Mouse (Mus musculus) limb, embryonic 12.5 days (tissue): ENCODE results near the gene Cldn10. TPM values are rescaled to one million over a fixed set of nuclear protein-coding genes. Genes with fewer than 3 reads are reported as not detected.
A peak's percentile ranks its signal among the peaks of the same experiment; 100 is the strongest.

ENCODE experiments used
- ATAC-seq: fragments of 200-750 bp; cut with Nextera tagmentation; 2 replicates; pipeline ENCODE4 v1.8.0; 2017; ENCODE audit warnings: low read depth, moderate TSS enrichment; ENCODE audit not compliant: insufficient number of reproducible peaks, insufficient read depth, low FRiP score, low TSS enrichment
- H3K27ac ChIP-seq: fragments of 300-500 bp; sonication (generic); 2 replicates; pipeline ENCODE4 v1.5.1; 2016; ENCODE audit warnings: mild to moderate bottlenecking, moderate library complexity
- H3K27me3 ChIP-seq: fragments of 300-500 bp; sonication (generic); 2 replicates; pipeline ENCODE4 v1.6.1; 2016; ENCODE audit warnings: mild to moderate bottlenecking, moderate library complexity
- H3K36me3 ChIP-seq: fragments of 300-500 bp; sonication (generic); 2 replicates; pipeline ENCODE4 v1.6.1; 2016; ENCODE audit warnings: mild to moderate bottlenecking, moderate library complexity
- H3K4me1 ChIP-seq: fragments of 300-500 bp; sonication (generic); replicated peaks from 2 replicates; pipeline ENCODE4 v1.6.1; 2016
- H3K4me2 ChIP-seq: fragments of 300-500 bp; sonication (generic); 2 replicates; pipeline ENCODE4 v1.6.1; 2016; ENCODE audit warnings: mild to moderate bottlenecking, moderate library complexity
- H3K4me3 ChIP-seq: fragments of 300-500 bp; sonication (generic); replicated peaks from 2 replicates; pipeline ENCODE4 v1.5.1; 2016; ENCODE audit warnings: mild to moderate bottlenecking
- H3K9ac ChIP-seq: fragments of 300-500 bp; sonication (generic); replicated peaks from 2 replicates; pipeline ENCODE4 v1.6.1; 2016; ENCODE audit warnings: mild to moderate bottlenecking, moderate library complexity
- H3K9me3 ChIP-seq: fragments of 300-500 bp; sonication (generic); 2 replicates; pipeline ENCODE4 v1.6.1; 2016; ENCODE audit warnings: mild to moderate bottlenecking, moderate library complexity
- WGBS: fragments of 180-500 bp; shearing (Covaris S2); methylation state at CpG from one replicate; pipeline ENCODE4 v1.1.7; 2016; 5-methylcytosine and 5-hydroxymethylcytosine counted together
- polyA plus RNA-seq: library from polyadenylated mRNA; unstranded; fragments of >200 nt; fragmentation: Nextera tagmentation; extraction: Ambion mirVana; gene quantifications from 2 replicates; pipeline ENCODE4 v1.2.1, GENCODE M21; 2016

The Cldn10 gene
- polyA plus RNA-seq, 1 experiment from 2014 or later: 1.2 TPM

GRCm38 (mm10) chr14:118890101-118890500, 102.4 kb downstream of the Cldn10 start:
- H3K27me3 ChIP-seq: no peaks in the 10 kb centered on the region
- WGBS: 94% methylated on average over 4 of the region's 4 CpGs
- no peak overlapping the region for H3K27ac ChIP-seq
- H3K4me2 ChIP-seq: no peak overlapping the region
- ATAC-seq: no peak
- H3K9me3 ChIP-seq: no peaks in the 10 kb centered on the region
- H3K9ac ChIP-seq: no peak overlapping the region
- H3K36me3 ChIP-seq: peaks cover 85% of the 10 kb centered on the region
- no peaks in the 10 kb centered on the region for H3K4me1 ChIP-seq
- no peak overlapping the region for H3K4me3 ChIP-seq

GRCm38 (mm10) chr14:118895228-118895627, 107.5 kb downstream of the Cldn10 start:
- H3K9me3 ChIP-seq: no peaks in the 10 kb centered on the region
- no peak overlapping the region for H3K9ac ChIP-seq
- H3K27me3 ChIP-seq: no peaks in the 10 kb centered on the region
- no peak overlapping the region for H3K27ac ChIP-seq
- 89% methylated on average over 7 of the region's 7 CpGs for WGBS
- no peak overlapping the region for H3K4me3 ChIP-seq
- no peaks in the 10 kb centered on the region for H3K4me1 ChIP-seq
- H3K36me3 ChIP-seq: peaks cover 84% of the 10 kb centered on the region
- H3K4me2 ChIP-seq: no peak overlapping the region
- no peak for ATAC-seq

- no peak for ATAC-seq
- Histone ChIP-seq H3K4me2 (no peak overlapping the region), H3K4me1 (no peaks in the 10 kb centered on the region), H3K9ac (no peak overlapping the region), H3K27me3 (no peaks in the 10 kb centered on the region), H3K9me3 (no peaks in the 10 kb centered on the region), H3K27ac (no peak overlapping the region), H3K4me3 (no peak overlapping the region), H3K36me3 (peaks cover 89% of the 10 kb centered on the region)
- 76% methylated on average over 10 of the region's 10 CpGs for WGBS
Observed at GRCm38 (mm10) chr14:118895655-118896054, 107.9 kb downstream of the Cldn10 start.

GRCm38 (mm10) chr14:118899940-118900339, 112.2 kb downstream of the Cldn10 start:
- no peak for ATAC-seq
- Histone ChIP-seq H3K9me3 (no peaks in the 10 kb centered on the region), H3K4me1 (peaks cover 8% of the 10 kb centered on the region), H3K4me3 (no peak overlapping the region), H3K27ac (no peak overlapping the region), H3K27me3 (no peaks in the 10 kb centered on the region), H3K36me3 (peaks cover 92% of the 10 kb centered on the region), H3K9ac (no peak overlapping the region), H3K4me2 (no peak overlapping the region)
- 81% methylated on average over 11 of the region's 11 CpGs for WGBS

GRCm38 (mm10) chr14:118900911-118901310, 113.2 kb downstream of the Cldn10 start:
- H3K36me3 ChIP-seq: peaks cover 91% of the 10 kb centered on the region
- no peak overlapping the region for H3K9ac ChIP-seq
- H3K27ac ChIP-seq: no peak overlapping the region
- ATAC-seq: no peak
- 95% methylated on average over 1 of the region's 1 CpGs for WGBS
- no peak overlapping the region for H3K4me2 ChIP-seq
- H3K27me3 ChIP-seq: no peaks in the 10 kb centered on the region
- peaks cover 8% of the 10 kb centered on the region for H3K4me1 ChIP-seq
- no peak overlapping the region for H3K4me3 ChIP-seq
- no peaks in the 10 kb centered on the region for H3K9me3 ChIP-seq

- Histone ChIP-seq H3K9me3 (no peaks in the 10 kb centered on the region), H3K4me3 (no peak overlapping the region), H3K9ac (no peak overlapping the region), H3K36me3 (peaks cover 94% of the 10 kb centered on the region), H3K4me2 (no peak overlapping the region), H3K27ac (no peak overlapping the region), H3K4me1 (peaks cover 8% of the 10 kb centered on the region), H3K27me3 (no peaks in the 10 kb centered on the region)
- WGBS: 89% methylated on average over 3 of the region's 3 CpGs
- no peak for ATAC-seq
Observed at GRCm38 (mm10) chr14:118903397-118903796, 115.7 kb downstream of the Cldn10 start.

- 45% methylated on average over 6 of the region's 6 CpGs for WGBS
- ATAC-seq: no peak
Observed at GRCm38 (mm10) chr14:118903867-118904562, 116.3 kb downstream of the Cldn10 start.

GRCm38 (mm10) chr14:118907592-118907991, 119.9 kb downstream of the Cldn10 start:
- peaks cover 94% of the 10 kb centered on the region for H3K36me3 ChIP-seq
- H3K9me3 ChIP-seq: no peaks in the 10 kb centered on the region
- ATAC-seq: no peak
- H3K27me3 ChIP-seq: no peaks in the 10 kb centered on the region
- 88% methylated on average over 8 of the region's 8 CpGs for WGBS
- no peak overlapping the region for H3K4me3 ChIP-seq
- H3K4me2 ChIP-seq: no peak overlapping the region
- no peak overlapping the region for H3K27ac ChIP-seq
- peaks cover 8% of the 10 kb centered on the region for H3K4me1 ChIP-seq
- no peak overlapping the region for H3K9ac ChIP-seq

More at GRCm38 (mm10) chr14:118903867-118904562, 116.3 kb downstream of the Cldn10 start:
- Histone ChIP-seq H3K36me3 (peaks cover 94% of the 10 kb centered on the region), H3K4me3 (no peak overlapping the region), H3K4me1 (peaks cover 8% of the 10 kb centered on the region), H3K27me3 (no peaks in the 10 kb centered on the region), H3K9ac (no peak overlapping the region), H3K4me2 (no peak overlapping the region), H3K27ac (no peak overlapping the region), H3K9me3 (no peaks in the 10 kb centered on the region)

- Histone ChIP-seq H3K4me3 (no peak overlapping the region), H3K36me3 (peaks cover 91% of the 10 kb centered on the region), H3K4me1 (no peaks in the 10 kb centered on the region), H3K27ac (no peak overlapping the region), H3K4me2 (no peak overlapping the region), H3K9me3 (no peaks in the 10 kb centered on the region), H3K27me3 (no peaks in the 10 kb centered on the region), H3K9ac (no peak overlapping the region)
- ATAC-seq: no peak
- WGBS: 74% methylated on average over 8 of the region's 8 CpGs
Observed at GRCm38 (mm10) chr14:118909872-118910271, 122.2 kb downstream of the Cldn10 start.

GRCm38 (mm10) chr14:118910332-118911222, 122.9 kb downstream of the Cldn10 start:
- ATAC-seq: peak; percentile 40; the same call in 1 of the 2 replicates
- no peaks in the 10 kb centered on the region for H3K27me3 ChIP-seq
- no peak overlapping the region for H3K4me2 ChIP-seq
- peaks cover 89% of the 10 kb centered on the region for H3K36me3 ChIP-seq
- WGBS: 68% methylated on average over 29 of the region's 29 CpGs
- H3K27ac ChIP-seq: no peak overlapping the region
- H3K4me1 ChIP-seq: no peaks in the 10 kb centered on the region
- H3K4me3 ChIP-seq: no peak overlapping the region
- H3K9ac ChIP-seq: no peak overlapping the region
- H3K9me3 ChIP-seq: no peaks in the 10 kb centered on the region

- Histone ChIP-seq H3K9me3 (no peaks in the 10 kb centered on the region), H3K4me2 (no peak overlapping the region), H3K4me3 (no peak overlapping the region), H3K9ac (no peak overlapping the region), H3K4me1 (no peaks in the 10 kb centered on the region), H3K36me3 (peaks cover 89% of the 10 kb centered on the region), H3K27me3 (no peaks in the 10 kb centered on the region), H3K27ac (no peak overlapping the region)
- no peak for ATAC-seq
- 92% methylated on average over 6 of the region's 6 CpGs for WGBS
Observed at GRCm38 (mm10) chr14:118911521-118911920, 123.8 kb downstream of the Cldn10 start.
